Mouse (Mus musculus) heart, adult 18-20 months (tissue): ENCODE results near the gene Gcnt4. TPM values are rescaled to one million over a fixed set of nuclear protein-coding genes. Genes with fewer than 3 reads are reported as not detected.

Experiments
- DNase-seq, 2 experiments: peaks; one replicate each; pipeline ENCODE4 v3.0.0; 2021 to 2022; ENCODE audit warnings: mixed read lengths in 1 of 2
- total RNA-seq, 2 experiments: library from RNA; stranded (reverse); gene quantifications; 2 replicates each; pipeline ENCODE4 v1.2.3; 2021

Gcnt4 gene
- total RNA-seq, 2 experiments from 2014 or later, result 0.05 to 0.08 TPM

DNA sequence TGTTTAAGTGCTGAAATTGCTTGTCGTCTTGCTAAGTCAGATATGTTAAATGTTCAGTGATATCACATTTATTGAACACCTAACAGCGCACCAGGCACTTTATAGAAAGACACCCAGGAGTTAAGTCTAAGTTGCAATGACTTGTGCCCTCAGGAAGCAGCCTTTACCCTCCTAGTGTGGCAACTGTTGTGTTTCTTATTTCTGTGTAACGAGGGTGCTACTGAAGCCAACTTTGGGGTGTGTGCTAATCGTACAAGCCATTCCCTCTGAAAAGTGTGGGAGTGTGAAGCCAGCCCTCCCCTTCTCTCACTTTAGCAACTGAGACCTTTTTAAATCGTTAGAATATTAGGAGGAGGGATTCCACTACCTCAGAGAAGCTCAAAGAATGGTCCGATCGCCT lies 23.2 kb downstream of the Gcnt4 start:
- DNase-seq, result no peak

DNA sequence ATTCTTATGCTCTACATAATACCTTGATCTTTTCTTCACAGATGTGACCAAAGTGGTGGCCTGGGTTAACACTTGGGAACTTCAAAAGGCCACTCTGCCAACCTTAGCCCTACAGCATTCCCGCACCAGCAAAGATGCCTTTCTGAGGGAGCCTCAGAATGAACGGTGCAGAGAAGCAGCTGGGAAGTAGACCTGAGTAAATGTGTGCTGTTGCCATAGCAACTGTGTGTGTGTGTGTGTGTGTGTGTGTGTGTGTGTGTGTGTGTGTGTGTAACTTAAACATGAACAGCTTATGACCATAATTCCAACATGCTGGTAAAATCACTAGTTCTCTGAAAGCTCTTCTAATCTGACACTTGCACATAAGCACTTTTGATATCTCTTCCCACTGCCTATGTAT lies 27.4 kb downstream of the Gcnt4 start:
- no peak for DNase-seq

GRCm38 (mm10) chr13:96956466-96956865 lies 32.0 kb downstream of the Gcnt4 start:
- no peak for DNase-seq

GRCm38 (mm10) chr13:96960019-96960418 lies 35.5 kb downstream of the Gcnt4 start:
- DNase-seq, result no peak

- no peak for DNase-seq
Measured at GRCm38 (mm10) chr13:96961366-96962157, 37.1 kb downstream of the Gcnt4 start.

GRCm38 (mm10) chr13:96962801-96963200 lies 38.3 kb downstream of the Gcnt4 start:
- DNase-seq, result no peak

GRCm38 (mm10) chr13:96964981-96965380 lies 40.5 kb downstream of the Gcnt4 start:
- DNase-seq, result no peak

- DNase-seq, result no peak
Measured at GRCm38 (mm10) chr13:96966210-96967089, 42.0 kb downstream of the Gcnt4 start.

GRCm38 (mm10) chr13:96967091-96967490 lies 42.6 kb downstream of the Gcnt4 start:
- no peak for DNase-seq

- no peak for DNase-seq
Measured at GRCm38 (mm10) chr13:96967822-96968221, 43.3 kb downstream of the Gcnt4 start.

DNA sequence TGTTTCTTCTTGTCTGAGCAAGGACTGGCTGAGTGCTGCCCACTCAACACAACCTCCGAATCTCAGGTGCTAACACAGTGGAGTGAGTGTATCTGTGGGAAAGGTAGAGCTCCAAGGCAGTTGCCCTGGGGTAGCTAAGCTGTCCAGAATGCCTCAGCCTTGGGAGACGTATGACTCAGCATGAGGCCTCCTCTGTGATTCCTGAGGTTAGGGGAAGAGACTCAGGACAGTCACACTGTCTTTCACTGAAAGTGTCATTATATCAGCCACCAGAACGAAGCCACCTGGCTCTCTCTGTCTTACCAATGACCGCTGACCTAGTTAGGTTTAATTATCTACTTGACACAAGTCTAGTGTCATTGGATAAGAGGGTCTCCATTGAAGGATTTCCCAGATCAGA lies 46.6 kb downstream of the Gcnt4 start:
- DNase-seq, result no peak

DNA sequence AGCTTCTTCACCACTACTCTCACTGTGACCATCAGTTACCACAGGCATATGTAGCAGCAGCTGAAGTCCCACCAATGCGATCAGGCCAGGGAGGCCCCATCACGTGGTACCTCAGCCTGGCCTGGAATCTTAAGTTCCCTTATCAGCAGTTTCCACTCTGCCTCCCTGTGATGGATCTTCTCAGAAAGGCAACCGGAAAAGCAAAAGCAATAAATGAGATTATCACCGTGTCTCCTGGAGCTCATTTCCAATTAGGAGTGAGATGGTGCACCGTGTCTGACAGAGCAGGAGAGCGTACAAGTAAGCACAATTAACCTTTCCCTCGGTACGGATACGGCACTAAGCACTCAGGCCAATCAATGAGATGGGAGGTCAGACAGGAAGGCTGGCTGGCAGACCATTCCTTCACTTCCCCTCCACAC lies 47.4 kb downstream of the Gcnt4 start:
- no peak for DNase-seq

GRCm38 (mm10) chr13:96973318-96973717 lies 48.8 kb downstream of the Gcnt4 start:
- no peak for DNase-seq

- no peak for DNase-seq
Measured at GRCm38 (mm10) chr13:96976986-96977595, 52.6 kb downstream of the Gcnt4 start.

- DNase-seq, result no peak
Measured at GRCm38 (mm10) chr13:96980561-96980960, 56.1 kb downstream of the Gcnt4 start.

GRCm38 (mm10) chr13:96983251-96984126 lies 59.0 kb downstream of the Gcnt4 start:
- DNase-seq, result no peak

DNA sequence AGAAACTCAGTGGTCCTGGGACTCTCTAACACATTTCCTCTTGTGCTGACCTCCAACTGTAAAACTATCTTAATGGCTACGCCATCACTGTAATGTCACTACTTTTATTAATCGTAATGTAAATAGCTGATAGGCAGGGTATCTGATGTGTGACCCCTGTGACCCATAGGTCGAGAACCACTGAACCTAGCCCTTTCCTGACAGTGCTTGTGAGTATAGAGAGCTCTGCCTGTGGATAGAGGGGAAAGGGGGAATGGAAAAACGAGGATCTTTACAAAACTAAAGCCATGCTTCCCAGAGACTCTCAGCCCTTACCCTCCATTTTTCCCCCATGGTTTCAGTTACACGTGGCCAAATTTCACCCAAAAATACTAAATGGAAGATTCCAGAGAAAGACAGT lies 60.2 kb downstream of the Gcnt4 start:
- DNase-seq, result no peak

- DNase-seq, result no peak
Measured at GRCm38 (mm10) chr13:96985599-96986275, 61.2 kb downstream of the Gcnt4 start.

DNA sequence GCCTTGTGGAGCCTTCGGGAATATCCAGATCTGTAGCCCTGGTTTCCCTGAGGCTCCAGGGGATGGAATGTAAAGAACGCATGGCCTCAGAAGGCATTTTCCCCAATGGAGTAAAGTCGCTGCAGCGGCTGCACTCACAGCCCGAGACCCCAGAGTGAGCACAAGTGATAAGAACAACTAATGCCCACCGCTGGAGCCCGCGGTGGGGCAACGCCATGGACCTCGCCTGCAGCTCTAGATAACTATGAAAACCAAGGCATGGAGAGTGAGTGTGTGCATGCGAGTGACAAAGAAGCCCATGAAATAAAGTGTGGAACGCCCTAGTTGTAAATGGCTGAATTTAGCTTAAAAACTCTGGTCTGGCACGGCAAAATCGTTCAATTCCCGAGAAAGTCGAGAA lies 64.6 kb downstream of the Gcnt4 start:
- DNase-seq, result no peak

DNA sequence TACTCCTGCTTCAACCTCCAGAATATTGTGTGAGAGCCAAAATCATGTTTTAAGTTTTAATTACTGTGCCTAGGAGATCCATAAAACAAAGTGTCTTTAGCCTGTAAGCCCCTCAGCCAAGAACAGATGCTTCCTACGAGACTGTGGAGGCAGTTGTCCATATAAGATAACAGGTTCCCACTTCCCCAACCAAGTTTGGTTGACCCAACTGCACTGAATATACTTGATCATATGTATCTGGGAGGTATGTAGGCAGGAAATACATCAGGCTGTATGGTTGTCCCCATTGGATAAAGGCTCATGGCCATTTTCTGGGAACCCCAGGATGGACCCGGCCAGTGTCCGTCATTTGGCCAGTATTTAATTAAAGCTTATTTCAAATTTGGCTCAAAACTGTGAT lies 65.6 kb downstream of the Gcnt4 start:
- no peak for DNase-seq

- no peak for DNase-seq
Measured at GRCm38 (mm10) chr13:96990561-96991265, 66.2 kb downstream of the Gcnt4 start.
